Mouse (Mus musculus): Measurements from ENCODE around the gene C530008M17Rik.

C530008M17Rik gene

DNA sequence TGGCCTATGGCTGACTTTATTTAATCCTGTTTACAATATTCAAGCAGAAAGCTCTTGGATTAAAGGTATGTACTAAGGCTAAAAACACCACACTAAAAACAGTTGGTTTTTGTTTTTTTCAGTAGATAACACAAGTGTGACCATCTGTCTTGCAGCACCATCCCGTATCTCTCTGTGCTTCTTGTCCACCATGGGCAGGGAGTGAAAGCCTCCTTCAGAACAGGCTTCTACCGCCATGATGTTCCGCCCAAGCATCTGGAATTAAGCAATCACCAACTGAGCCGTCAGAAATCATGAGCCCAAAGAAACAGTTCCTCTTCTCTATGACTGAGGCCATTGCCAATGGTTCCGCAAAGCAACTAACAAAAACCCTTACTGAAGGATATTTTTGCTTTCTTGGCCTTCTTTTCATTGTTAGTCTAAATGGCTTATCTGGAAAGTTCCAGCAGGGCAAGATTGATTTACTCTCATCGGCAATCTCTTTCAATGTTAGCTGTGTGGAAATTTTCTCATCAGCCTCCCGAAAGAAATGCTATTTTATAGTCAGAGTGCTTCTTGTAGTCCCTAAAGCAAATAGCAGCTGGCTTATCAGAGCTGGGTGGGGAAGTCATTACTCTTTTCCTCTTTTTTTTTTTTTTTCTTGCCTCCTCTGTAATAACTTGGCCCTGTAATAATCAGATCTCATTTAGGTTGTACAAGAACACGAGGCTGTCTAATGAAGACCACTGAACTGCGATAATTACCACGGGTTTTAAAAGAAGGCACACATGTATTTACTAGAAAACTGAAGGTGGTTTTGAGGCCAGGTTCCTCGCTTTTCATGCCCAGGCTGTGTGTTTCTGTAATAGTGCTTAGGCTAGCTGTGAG lies 49.2 kb downstream of the C530008M17Rik start:
- no peak for DNase-seq

DNA sequence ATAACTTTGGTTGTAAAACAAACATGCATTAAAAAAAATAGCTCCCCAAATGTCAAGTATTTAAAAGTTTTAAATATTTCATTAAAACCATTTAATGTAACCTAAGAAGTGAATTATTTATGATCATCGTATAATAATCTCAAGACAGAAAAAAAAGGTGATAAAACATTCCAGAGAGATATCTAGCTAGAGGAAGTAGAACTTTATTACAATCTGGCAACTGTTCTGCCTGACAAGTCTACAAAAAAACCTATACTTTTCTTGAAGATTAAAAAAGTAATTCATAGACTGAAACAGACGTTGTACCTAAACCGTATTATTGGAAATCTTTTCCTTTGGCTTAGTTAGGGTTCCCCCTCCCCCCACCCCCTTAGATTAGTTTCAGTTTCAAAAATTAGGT lies 50.8 kb downstream of the C530008M17Rik start:
- DNase-seq, result no peak

DNA sequence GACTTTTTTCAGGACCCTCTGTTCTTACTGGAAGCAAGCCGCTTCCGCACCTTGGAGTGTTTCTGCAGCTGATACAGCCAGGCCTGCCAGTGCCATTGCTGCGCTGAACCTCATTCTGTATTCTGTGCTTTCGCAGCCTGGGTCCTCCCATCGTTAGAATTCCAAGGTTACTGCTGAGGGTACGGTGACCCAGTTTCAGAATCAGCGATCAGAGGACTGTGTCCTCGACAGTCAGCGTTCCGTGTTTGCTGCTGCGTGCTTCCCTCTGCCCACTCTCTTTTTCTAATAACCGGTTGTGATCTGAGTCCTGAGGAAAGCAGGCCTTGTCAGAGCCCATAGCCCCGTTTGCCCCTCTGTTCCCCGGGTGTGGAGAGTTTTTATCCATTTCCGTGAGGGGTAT lies 51.7 kb downstream of the C530008M17Rik start:
- no peak for DNase-seq

- DNase-seq, result no peak
Observed at GRCm38 (mm10) chr5:76713743-76714142, 57.4 kb downstream of the C530008M17Rik start.

- DNase-seq, result no peak
Observed at GRCm38 (mm10) chr5:76719954-76720353, 63.6 kb downstream of the C530008M17Rik start.

DNA sequence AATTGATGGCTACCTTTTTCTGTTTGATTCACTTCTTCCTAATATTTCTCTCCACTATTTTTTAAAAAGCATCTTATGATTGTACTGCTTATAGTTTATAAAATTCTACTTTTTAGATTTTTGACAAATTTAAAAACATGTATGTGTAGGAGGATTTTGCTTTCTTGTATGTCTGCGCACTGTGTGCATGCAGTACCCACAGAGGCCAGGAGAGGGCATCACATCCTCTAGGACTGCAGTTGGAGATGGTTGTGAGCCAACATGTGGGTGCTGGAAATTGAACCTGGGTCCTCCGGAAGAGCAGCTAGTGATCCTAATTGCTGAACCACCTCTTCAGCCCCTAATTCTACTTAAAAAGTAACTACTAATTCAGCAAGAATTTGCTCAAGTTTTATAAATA lies 68.6 kb downstream of the C530008M17Rik start:
- no peak for DNase-seq

DNA sequence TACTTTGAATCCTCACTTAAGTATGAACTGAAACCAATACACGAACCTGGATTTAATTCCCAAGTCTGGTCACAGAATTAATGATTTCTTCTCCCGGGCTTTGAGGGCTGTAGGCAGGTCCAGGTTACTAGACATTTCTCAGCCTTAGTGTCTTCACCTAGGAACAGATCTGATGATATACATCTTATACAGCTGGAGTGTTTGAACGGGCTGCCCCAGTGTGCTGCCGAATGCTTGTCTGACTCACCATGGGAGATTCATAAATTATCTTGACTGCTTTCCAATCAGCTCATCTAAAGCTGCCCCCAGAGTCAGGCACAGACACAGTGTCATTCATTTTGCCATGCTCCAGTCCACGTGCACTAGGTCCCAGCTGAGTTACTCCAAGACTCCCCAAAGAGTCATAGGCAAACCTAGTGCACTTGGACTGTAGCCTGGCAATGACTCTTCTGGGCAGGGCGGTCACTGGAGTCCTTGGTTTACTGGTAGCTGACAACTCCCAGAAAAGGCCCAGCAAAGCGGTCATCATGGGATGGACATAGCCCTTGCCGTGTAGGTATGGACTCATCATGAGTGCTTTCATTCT lies 70.3 kb downstream of the C530008M17Rik start:
- DNase-seq, result no peak

DNA sequence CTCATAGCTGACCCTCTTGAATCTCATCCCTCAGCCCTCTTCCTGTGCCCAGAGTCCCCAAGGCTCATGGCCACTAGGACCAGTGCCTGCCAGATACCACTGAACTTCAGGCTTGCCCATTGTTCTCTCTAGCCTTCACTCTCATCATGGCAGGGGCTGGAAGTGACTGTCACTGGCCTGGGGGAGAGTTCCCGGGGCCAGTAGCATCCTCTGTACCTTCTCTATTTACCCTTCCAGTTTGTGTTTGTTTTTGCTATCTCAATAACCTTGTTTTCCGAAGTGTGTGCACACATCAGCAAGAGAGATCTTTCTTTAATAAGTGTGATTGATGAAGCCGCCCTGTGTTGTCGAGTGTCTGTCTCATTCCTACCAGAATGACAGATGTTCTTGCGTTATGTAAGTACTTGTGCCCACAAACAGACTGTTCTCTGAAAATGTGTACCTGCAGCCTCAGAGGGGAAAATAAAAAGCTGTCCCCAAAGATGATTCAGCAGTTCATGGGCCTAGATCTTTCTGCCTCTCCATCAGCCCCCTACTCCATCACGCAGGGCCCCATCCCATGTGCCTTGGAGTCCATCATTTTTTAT lies 76.8 kb downstream of the C530008M17Rik start:
- DNase-seq, result no peak

DNA sequence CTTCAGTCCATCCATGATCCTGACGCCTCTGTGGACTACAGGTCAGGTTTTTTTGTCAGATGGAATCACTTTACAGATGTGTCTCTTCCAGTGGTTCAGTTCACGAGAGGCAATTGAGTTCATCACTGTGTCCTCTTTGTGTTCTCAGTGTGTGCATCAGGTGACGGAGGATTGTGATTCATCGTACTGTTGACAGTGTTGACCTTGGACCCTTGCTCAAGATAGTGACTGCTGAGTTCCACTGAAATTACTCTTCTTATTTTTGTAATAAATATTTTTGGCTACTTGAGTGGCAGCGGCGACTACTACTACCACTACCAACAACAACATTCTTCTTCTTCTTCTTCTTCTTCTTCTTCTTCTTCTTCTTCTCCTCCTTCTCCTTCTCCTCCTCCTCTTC lies 85.2 kb downstream of the C530008M17Rik start:
- DNase-seq, result no peak

- no peak for DNase-seq
Observed at GRCm38 (mm10) chr5:76742076-76742475, 85.8 kb downstream of the C530008M17Rik start.

GRCm38 (mm10) chr5:76744737-76745209 lies 88.5 kb downstream of the C530008M17Rik start:
- DNase-seq, result no peak

DNA sequence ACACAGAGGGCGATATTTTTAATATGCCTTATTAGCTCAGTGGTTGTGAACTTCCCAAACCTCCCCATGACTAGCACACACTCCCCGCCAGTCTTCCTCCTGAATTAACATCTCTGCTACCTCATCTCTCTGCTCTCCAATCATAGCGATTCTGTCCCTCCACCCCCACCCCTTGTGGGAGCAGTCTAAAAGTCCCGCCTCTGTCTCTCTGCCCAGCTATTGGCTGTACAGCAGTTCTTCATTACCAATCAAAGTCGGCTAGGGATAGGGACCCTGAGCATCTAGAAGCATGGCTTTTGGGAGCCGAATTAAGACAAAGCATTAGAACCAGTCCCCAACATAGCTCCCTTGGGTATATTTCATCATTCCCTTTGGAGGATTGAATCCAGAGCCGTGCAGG lies 91.5 kb downstream of the C530008M17Rik start:
- no peak for DNase-seq

DNA sequence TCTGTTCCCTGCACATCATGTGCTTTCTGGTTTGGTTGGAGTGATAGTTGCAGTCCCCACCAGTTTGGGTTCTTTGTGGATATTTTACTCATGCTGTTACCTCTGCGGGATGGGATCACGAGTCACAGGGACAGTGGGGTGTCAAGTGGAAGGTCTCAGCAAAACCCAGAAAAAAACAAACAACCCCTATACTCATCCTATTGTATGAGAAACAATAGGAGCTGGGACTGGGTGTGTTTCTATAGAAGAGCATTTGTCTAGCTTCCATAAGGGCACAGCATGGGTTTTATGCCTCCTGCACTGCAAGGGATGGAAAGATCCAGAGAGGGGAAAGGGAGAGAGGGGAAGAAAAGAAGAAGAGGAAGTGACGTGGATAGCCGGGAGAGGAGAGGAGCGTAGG lies 96.0 kb downstream of the C530008M17Rik start:
- no peak for DNase-seq

- no peak for DNase-seq
Observed at GRCm38 (mm10) chr5:76760349-76760748, 104.0 kb downstream of the C530008M17Rik start.

DNA sequence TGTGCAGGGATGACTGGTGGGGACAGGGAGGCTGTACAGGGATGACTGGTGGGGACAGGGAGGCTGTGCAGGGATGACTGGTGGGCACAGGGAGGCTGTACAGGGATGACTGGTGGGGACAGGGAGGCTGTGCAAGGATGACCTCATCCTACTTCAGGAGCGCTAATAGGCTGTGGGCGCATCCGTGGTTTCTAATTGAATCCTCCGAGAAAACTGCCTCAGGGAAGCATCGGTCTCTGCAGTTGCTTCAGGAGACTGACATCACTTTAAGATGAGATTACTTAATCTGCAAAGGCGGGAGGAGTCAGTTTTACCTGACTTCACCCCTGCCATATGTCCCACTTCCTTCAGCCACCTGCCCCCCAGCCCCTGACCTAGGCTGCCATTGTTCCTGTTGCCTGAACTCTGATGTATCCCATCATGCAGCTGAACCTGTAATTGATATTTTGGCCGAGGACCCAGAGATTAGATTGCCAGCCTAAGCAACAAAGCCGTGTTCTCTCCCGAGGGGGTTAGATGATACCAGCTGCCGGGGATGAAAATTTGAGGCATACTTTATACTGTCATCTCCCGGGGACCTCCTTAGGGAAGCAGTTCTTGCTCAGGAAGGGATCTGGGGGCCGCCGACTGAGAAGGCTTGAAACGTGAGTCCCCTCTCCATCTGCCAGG lies 105.9 kb downstream of the C530008M17Rik start:
- DNase-seq, result no peak

- no peak for DNase-seq
Observed at GRCm38 (mm10) chr5:76763148-76763701, 106.9 kb downstream of the C530008M17Rik start.

GRCm38 (mm10) chr5:76763731-76764130 lies 107.4 kb downstream of the C530008M17Rik start:
- no peak for DNase-seq

DNA sequence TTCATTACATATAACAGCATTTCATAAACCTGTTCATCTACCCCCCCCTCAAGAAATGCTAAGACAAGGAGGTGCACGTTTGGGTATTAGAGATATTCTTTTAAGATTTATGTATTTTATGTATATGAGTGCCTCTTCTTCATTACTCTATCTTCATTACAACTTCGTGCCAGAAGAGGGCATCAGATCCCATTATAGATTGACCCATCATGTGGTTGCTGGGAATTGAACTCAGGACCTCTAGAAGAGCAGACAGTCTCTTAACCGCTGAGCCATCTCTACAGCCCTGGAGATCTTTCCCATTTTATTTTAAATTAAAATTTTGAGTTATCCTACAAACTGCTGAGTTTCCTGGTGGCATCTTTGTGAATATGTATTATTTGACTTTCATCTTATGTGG lies 112.7 kb downstream of the C530008M17Rik start:
- no peak for DNase-seq

DNA sequence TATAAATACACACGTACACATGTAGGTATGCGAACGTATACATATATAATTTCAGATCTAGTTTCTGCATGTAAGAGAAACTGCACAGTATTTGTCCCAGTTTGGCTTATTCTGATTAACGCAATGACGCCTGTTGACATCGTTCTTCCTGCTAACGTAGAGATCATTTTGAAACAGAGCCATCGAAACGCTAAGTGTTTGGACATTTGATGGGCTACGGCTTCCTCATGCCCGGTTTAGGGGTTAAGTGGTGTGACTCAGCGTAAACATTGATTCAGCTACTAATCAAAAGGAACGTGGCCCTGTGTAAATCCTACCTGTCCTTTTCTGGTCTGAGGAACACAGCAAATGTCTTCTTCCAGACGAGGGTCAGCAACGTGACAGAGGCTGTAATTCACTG lies 113.3 kb downstream of the C530008M17Rik start:
- DNase-seq, result no peak

- DNase-seq, result no peak
Observed at GRCm38 (mm10) chr5:76771371-76771770, 115.1 kb downstream of the C530008M17Rik start.

DNA sequence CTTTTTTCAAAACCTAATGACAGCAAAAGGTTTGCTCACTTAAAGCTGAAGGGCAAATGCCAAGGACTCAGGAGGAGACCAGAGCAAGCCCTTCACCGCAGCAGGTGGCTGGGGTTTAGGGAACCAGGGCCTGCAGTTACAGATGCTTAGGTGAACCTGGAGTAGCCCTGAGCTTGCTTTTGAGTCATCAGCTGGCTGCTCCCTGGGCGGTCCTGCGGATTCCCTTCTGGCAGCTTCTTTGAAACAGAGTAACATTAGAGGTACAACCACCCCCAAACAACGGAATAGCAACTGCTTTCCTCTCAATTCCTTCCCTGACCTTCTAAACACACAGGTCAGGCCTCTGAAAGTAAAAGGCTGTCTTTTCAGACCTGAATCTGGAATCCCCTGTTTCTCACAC lies 116.5 kb downstream of the C530008M17Rik start:
- DNase-seq, result no peak

DNA sequence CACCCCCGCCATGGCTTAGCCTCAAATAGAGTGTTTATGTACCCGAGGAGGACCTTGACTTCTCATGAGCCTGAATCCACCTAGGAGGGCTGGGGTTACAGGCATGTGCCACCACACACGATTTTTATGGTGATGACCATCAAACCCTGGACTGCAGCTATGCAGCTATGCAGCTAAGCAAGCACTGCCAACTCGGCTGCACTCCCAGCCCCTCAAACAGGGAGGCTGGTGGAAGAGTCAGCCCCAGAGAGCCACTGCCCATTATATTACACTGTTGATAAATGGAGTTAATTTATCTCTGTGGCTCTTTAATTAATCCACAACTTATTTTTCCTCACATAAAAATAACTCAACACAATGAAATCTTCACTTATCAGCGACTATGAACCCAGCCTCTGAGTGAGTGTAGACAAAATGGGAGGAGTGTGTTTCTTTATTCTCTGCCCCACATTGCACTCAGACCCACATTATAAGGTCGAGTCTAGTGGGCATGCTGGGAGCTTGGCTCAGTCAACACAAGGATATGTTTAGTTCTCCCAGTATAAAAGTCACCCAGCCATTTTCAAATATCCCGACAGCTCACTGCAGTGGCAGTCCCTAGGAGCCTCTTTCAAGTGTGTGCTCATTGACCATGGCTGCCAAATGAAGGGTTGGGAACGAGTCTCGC lies 117.3 kb downstream of the C530008M17Rik start:
- DNase-seq, result no peak

All from thymus, postnatal 36 days (tissue).